Mouse (Mus musculus) R1 (cell line): ENCODE measurements around the gene Hbq1a.
"Not testable (repeated sequence)": the region's sequence is repeated elsewhere in the genome, so short reads cannot be mapped to it uniquely, and the experiment has no call there.

Experiments
- DNase-seq: peaks from one replicate; pipeline ENCODE4 v3.0.0-alpha.2; 2018; ENCODE audit warnings: low read depth, low spot score

Gene Hbq1a

DNA sequence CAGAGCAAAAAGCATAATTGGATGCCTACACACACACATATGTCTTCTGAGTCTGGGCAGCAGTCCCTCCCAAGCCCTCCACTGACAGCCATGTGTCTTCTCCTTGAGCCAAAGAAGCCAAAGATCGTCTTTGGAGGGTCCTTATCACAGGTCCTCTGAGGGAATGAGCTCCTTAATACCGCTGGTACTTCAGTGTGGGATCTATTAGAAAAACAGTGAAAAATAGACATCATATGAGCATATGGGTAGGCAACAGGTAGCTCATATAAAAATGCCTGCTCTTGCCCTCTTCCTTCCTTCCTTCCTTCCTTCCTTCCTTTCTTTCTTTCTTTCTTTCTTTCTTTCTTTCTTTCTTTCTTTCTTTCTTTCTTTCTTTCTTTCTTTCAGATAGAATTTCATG lies 15.3 kb upstream of the Hbq1a start:
- not testable (repeated sequence) for DNase-seq

GRCm38 (mm10) chr11:32285031-32285775 lies 14.7 kb upstream of the Hbq1a start:
- DNase-seq = no peak

GRCm38 (mm10) chr11:32285887-32286286 lies 14.0 kb upstream of the Hbq1a start:
- DNase-seq = not testable (repeated sequence)

DNA sequence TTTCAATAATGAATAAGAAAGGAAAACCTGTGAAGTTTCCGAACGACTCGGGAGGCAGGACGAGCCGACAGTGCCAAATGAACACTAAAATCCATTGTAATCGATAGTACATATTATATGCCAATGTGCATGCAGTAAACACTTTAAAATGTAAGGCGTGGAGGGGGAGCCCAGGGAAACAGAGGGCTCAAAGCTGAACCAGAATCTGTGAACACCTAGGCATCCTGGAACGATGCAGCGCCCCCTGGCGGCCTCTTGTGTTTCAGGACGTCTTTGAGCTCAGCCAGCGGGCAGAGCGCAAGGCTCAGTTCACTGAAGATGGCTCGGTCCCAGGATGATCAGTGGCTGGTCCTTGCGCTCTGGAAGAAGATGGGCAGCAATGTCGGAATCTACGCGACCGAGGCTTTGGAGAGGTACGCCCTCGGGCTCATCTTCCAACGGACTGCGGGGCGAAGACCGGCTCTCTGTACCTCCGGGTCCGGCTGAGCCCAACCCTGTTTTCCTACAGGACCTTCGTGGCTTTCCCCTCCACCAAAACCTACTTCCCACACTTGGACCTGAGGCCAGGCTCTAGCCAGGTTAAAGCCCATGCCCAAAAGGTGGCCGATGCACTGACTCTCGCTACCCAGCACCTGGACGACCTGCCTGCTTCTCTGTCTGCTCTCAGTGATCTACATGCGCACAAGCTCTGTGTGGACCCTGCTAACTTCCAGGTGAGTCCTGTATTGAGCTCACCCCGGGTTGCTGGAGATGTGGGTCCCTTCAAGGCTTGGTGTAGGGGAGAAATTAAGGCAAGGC lies 13.0 kb upstream of the Hbq1a start, which contains the start of gene Hbq1b:
TSS of gene Hbq1b (plus strand) at position 271 of the 798 bp plus-strand sequence.
- DNase-seq = peak; percentile 65

- peak; percentile 51 for DNase-seq
These were observed 12.4 kb upstream of the Hbq1a start for GRCm38 (mm10) chr11:32287493-32287825.

- DNase-seq = not testable (repeated sequence)
These were observed 7.0 kb upstream of the Hbq1a start for GRCm38 (mm10) chr11:32292819-32293218.

- not testable (repeated sequence) for DNase-seq
These were observed 6.4 kb upstream of the Hbq1a start for GRCm38 (mm10) chr11:32293479-32293878.

- not testable (repeated sequence) for DNase-seq
These were observed 3.7 kb upstream of the Hbq1a start, which contains the start of gene Hba-a2 for GRCm38 (mm10) chr11:32296203-32296602. Gene Hba-a2 (plus strand): TSS chr11:32296489.

DNA sequence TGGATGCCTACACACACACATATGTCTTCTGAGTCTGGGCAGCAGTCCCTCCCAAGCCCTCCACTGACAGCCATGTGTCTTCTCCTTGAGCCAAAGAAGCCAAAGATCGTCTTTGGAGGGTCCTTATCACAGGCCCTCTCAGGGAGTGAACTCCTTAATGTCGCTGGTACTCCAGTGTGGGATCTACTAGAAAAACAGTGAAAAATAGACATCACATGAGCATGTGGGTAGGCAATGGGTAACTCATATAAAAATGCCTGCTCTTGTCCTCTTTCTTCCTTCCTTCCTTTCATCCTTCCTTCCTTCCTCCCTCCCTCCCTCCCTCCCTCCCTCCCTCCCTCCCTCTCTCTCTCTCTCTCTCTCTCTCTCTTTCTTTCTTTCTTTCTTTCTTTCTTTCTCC lies 2.5 kb upstream of the Hbq1a start:
- DNase-seq = not testable (repeated sequence)

DNA sequence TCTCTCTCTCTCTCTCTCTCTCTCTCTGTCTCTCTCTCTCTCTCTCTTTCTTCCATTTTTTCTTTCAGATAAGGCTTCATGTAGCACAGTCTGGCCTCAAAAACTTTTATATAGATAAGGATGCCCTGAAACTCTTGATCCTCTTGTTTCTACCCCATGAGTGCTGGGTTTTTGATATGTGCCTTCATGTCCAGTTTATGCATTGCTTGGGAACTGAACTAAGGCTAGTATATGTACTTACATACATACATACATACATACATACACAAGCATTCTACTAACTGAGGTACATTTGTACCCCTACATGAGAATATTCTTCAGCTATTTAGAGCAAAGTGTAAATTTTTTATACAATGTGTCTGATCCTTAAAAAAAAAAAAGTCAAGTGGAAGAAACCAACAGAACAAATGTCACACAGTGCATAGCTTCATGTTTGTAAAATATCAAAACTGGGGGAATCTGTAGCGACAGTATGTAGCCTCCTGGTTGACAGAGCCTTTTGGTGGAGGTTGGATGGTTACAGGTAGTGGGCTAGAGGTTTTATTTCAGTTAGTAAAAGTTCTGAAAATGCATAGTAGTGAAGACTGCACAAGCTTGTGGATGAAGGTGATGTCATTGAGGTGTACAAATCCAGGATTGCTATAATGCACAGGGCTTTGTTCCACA lies 1.9 kb upstream of the Hbq1a start:
- DNase-seq = no peak

DNA sequence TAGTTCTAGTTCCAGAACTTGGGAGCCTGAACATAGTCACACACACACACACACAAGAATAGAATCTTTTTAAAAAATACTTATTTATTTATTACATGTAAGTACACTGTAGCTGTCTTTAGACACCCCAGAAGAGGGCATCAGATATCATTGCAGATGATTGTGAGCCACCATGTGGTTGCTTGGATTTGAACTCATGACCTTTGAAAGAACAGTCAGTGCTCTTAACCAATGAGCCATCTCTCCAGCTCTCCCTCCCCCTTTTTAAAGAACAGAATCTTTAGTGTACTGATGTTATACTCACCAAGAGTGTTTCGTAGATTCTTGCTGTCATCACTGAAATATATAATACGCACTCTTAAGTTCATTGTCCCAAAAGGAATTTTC lies 1.3 kb upstream of the Hbq1a start:
- DNase-seq = no peak

DNA sequence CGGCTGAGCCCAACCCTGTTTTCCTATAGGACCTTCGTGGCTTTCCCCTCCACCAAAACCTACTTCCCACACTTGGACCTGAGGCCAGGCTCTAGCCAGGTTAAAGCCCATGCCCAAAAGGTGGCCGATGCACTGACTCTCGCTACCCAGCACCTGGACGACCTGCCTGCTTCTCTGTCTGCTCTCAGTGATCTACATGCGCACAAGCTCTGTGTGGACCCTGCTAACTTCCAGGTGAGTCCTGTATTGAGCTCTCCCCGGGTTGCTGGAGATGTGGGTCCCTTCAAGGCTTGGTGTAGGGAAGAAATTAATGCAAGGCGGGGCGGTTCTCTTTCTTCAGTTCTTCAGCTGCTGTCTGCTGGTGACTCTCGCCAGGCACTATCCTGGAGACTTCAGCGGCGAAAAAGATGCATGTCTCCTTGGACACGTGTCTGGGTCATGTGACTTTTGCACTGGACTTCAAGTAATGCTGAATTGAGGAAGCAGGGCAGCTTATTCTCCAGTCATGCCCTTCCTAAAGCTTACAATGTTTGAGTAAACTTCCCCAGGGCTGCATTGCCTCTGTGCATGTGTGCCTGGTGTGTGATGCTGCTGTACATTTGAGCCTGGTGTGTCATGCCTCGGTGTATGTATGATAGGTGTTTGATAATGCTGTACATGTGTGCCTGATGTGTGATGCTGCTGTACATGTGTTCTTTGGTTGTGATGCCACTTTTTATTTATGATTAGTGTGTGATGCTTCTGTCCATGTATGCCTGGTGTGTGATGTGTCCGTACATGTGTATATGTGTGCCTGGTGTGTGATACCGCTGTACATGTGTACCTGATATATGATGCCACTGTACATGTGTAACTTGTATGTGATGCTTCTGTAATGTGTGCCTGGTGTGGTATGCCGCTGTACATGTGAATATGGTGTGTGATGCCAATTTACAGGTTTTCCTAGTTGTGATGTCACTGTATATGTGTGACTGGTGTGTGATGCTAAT lies 704 bp downstream of the Hbq1a start:
- DNase-seq = peak; percentile 31

- no peak for DNase-seq
These were observed 1.6 kb downstream of the Hbq1a start for GRCm38 (mm10) chr11:32301506-32301905.

DNA sequence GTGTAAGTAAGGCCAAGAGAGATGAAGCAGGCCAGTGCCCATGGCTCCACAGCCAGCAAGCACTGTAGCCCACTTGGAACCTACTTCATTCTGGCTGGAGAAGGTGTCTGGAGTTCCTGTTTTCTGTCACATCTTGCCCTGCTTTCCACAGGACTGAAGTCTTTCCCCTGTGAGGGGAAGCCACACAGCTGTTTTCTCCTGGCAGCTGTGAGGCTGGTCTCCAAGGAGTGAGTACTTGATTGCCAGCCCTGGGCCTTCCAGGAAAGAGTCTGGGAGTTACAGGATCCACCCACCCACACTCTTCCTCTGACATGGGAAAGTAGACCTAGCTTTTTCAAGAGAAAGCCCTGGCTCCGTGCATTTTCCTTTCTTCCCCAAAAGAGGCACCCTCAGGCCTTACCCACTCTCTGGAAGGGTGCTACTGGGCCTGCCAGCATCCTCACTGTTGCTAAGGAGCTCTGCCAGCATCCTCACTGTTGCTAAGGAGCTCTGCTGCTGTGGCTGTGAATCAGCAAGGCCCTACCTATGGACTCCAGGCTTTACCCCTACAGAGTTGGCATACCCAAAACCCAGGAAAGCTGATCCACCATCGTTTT lies 3.1 kb downstream of the Hbq1a start:
- no peak for DNase-seq

DNA sequence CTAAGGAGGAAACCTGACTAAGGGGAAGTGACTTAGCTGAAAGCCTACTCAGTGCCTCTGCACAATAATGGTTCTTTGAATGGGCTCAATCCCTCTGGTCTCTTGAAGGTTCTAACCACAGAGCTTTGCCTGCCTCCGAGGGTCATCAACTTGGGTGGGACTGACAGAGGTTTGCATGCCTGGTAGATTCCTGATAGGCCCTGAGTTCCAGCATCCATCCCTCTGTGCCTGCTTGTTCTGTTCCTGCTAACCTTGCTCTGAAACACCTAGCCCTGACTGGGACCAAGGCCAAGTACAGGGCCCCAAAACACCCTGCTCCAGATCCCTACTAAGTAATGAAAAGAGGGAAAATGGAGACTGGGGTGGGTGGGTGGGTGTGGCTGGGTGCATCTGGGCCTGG lies 3.6 kb downstream of the Hbq1a start:
- DNase-seq = no peak

GRCm38 (mm10) chr11:32307006-32307405 lies 7.1 kb downstream of the Hbq1a start:
- no peak for DNase-seq

GRCm38 (mm10) chr11:32309446-32309845 lies 9.6 kb downstream of the Hbq1a start:
- DNase-seq = no peak

- no peak for DNase-seq
These were observed 10.1 kb downstream of the Hbq1a start for GRCm38 (mm10) chr11:32309928-32310327.

- DNase-seq = no peak
These were observed 16.1 kb downstream of the Hbq1a start for GRCm38 (mm10) chr11:32316009-32316408.

DNA sequence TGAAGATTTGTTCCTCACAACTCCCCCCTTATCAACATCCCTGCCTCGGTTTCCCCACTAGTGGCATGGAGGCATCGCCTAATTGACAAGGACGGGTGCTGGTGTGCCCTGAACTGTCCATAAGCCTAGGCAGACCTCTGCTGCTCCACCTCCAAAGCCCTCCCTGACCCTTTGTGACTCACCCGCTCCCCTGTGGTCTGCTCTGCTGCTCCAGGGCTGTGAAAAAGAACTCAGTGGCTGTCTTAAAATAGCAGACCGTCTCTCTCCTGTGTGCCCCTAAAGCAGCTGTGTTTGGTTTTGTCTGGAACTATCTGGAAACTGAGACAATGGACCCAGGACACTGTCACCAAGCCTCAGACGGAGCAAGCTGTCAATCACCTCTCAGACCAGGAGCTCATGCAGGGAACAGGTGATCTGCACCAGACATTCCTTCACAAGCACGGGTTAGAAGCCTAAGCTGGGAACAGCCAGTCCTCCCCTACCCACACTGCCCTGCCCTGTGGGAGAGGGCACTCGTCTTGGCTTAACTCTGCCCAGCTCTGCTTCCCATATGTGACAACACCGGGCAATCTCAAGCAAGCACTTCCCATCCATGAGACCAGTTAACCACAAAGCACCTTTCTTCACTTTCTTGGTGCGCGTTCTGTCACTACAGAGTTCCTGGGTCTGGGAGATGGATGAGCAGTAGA lies 20.8 kb downstream of the Hbq1a start:
- peak; percentile 39 for DNase-seq
